In the genomic region with DNA sequence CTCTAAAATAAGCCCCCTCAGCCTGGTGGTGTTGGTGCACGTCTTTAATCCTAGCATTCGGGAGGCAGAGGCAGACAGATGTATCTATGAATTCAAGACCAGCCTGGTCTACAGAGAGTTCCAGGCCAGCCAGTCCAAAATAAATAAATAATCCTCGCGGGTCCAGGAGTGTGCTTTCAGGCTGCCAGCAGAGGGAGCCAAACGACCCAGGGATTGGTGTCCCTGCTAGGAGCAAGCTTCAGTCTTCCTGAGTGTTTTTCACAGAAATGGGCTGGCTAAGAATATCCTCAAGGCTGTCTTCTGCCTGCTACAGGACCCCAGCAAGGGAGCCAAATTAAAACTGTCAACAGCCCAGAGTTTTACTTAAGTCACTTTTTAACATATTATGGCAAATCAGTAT, we compare ENCODE assay signal across 7 mouse cellular contexts. TPM values are rescaled to one million over a fixed set of nuclear protein-coding genes. Genes with fewer than 3 reads are reported as not detected.
DNase-seq lines count a peak whose midpoint lies in the region; ATAC-seq lines count a peak whose summit lies in the region.

No protein-coding gene starts in this region.

- intact Hi-C loops in heart, postnatal 10 days (cut with DNase I) = loop anchor here (1.0 kb wide), 3 partner anchors 23 to 102 kb away; partner anchors contain the start of gene Gmppb

- ATAC-seq in erythroid progenitor cell, adult 5-6 weeks (replicated peaks; ENCODE audit: low FRiP score, poor library complexity, severe bottlenecking) = peak; percentile 81

- peak; percentile 89 for DNase-seq in MN1 (ENCODE audit: low spot score)
- DNase-seq in brain, adult 2 months (ENCODE audit: low read depth, low spot score) = peak; percentile 93
- DNase-seq in heart, postnatal 10 days = peak; percentile 90 to 93
- DNase-seq in layer of hippocampus, adult 8-10 months (ENCODE audit: low spot score in 2 of 2) = peak; percentile 65 to 72
- DNase-seq in lung, postnatal 14 days = peak; percentile 93
- DNase-seq in right cerebral cortex, postnatal 10 days (ENCODE audit: low spot score in 2 of 2) = peak; percentile 85 to 88

RNA-seq across cellular contexts. Expression of gene Uba7, which starts 11.6 kb away (rescaled TPM):
- total RNA-seq in erythroid progenitor cell, adult 5-6 weeks (2015; ENCODE audit: low replicate concordance) = 365 and 400 TPM in 2 replicates
- total RNA-seq in erythroid progenitor cell, adult 5-6 weeks (2017; ENCODE audit: low replicate concordance) = 262 and 332 TPM in 2 replicates
- total RNA-seq in heart, postnatal 10 days (2021) = 10 to 100 TPM; 13.4 to 15.7 TPM
- total RNA-seq in layer of hippocampus, adult 8-10 months (2022) = 10 to 100 TPM in 2 of 4 experiments, 1 to 10 TPM in 2; 5.8 to 14.1 (median 11.1) TPM

RNA-seq across cellular contexts. Expression of gene Traip, which starts 13.8 kb away (rescaled TPM):
- total RNA-seq in erythroid progenitor cell, adult 5-6 weeks (2015; ENCODE audit: low replicate concordance) = 12.6 and 19.3 TPM in 2 replicates
- total RNA-seq in erythroid progenitor cell, adult 5-6 weeks (2017; ENCODE audit: low replicate concordance) = 50.4 and 51.5 TPM in 2 replicates
- total RNA-seq in heart, postnatal 10 days (2021) = 1 to 10 TPM; 3.3 to 4.0 TPM
- total RNA-seq in layer of hippocampus, adult 8-10 months (2022) = 10 to 100 TPM; 15.2 to 26.6 (median 19.9) TPM

RNA-seq across cellular contexts. Expression of gene Gm20661, which starts 19.2 kb away (rescaled TPM):
- 1.1 TPM in 1 of 2 replicates, not detected in the other for total RNA-seq in erythroid progenitor cell, adult 5-6 weeks (2015; ENCODE audit: low replicate concordance)
- total RNA-seq in erythroid progenitor cell, adult 5-6 weeks (2017; ENCODE audit: low replicate concordance) = 0.64 and 4.2 TPM in 2 replicates
- under 1 TPM; 0.36 to 0.50 TPM for total RNA-seq in heart, postnatal 10 days (2021)
- total RNA-seq in layer of hippocampus, adult 8-10 months (2022) = 1 to 10 TPM in 3 of 4 experiments, under 1 TPM in 1; 0.71 to 2.1 (median 1.4) TPM

RNA-seq across cellular contexts. Expression of gene Inka1, which starts 22.0 kb away (rescaled TPM):
- 26.0 and 44.3 TPM in 2 replicates for total RNA-seq in erythroid progenitor cell, adult 5-6 weeks (2015; ENCODE audit: low replicate concordance)
- 34.4 and 43.8 TPM in 2 replicates for total RNA-seq in erythroid progenitor cell, adult 5-6 weeks (2017; ENCODE audit: low replicate concordance)
- total RNA-seq in heart, postnatal 10 days (2021) = 10 to 100 TPM; 23.3 to 28.0 TPM
- 10 to 100 TPM in 3 of 4 experiments, 1 to 10 TPM in 1; 9.5 to 14.1 (median 12.0) TPM for total RNA-seq in layer of hippocampus, adult 8-10 months (2022)

RNA-seq across cellular contexts. Expression of gene Camkv, which starts 28.2 kb away (rescaled TPM):
- total RNA-seq in erythroid progenitor cell, adult 5-6 weeks (2015; ENCODE audit: low replicate concordance) = not detected in 2 replicates
- total RNA-seq in erythroid progenitor cell, adult 5-6 weeks (2017; ENCODE audit: low replicate concordance) = 0.13 TPM in 1 of 2 replicates, not detected in the other
- total RNA-seq in heart, postnatal 10 days (2021) = under 1 TPM; 0.14 to 0.37 TPM
- 100 to 1,000 TPM; 470 to 535 (median 505) TPM for total RNA-seq in layer of hippocampus, adult 8-10 months (2022)

Comparison
In these comparisons a context has a peak if more than half of its experiments do, and no peak if none do; other contexts are left out.
1. Peak in every context shown above with its lines: DNase-seq and ATAC-seq.
2. RNA of gene Uba7, which starts 11.6 kb away (total RNA-seq): 262 to 400 TPM in erythroid progenitor cell, adult 5-6 weeks; 13.4 to 15.7 TPM in heart, postnatal 10 days and 5.8 to 14.1 TPM in layer of hippocampus, adult 8-10 months; every median in the first group is over 10 times any median in the second.